Mouse (Mus musculus): ENCODE data around the gene Olfr311.

The Olfr311 gene

DNA sequence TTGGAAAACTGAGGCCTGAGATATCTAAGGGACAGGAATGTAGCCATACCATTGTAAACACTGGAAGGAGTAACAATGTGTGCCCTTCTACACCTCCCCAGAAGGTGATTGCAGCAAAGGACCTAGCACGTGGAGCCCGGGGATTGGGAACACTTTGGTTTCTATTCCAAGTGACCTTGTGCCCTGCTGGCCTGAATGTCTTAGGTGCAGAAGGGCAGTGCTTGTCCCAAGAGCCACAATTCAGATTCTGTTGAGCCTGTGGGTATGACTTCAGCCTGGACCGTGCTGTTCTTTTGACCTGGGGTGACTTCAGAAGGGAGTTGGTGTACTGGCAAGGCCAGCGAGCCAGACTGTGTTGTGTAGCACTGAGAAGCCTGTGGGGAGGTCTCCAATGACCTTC, 31.9 kb downstream of the Olfr311 start:
- no peak for DNase-seq (ENCODE audit: low spot score in 2 of 2)

GRCm38 (mm10) chr11:58883756-58884155, 44.7 kb downstream of the Olfr311 start:
- DNase-seq (ENCODE audit: low spot score in 2 of 2), result no peak

DNA sequence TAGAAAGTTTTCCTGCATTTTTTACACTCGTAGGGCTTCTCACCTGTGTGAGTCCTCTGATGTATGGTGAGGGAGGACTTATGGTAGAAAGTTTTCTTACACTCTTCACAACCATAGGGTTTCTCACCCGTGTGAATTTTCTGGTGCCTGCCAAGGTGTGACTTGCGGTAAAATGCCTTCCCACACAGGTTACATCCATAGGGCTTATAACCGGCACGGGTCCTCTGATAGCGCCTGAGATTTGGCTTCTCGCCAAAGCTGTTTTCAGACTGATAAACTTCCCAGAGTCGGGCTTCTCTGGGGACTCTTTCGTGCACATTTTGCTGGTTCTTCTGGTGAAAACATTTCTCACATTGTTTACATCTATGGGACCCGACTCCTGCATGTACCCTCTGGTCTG, 51.5 kb downstream of the Olfr311 start:
- DNase-seq (ENCODE audit: low spot score in 2 of 2), result no peak

Data from frontal cortex, postnatal 36 days (tissue).